Mouse (Mus musculus): ENCODE data around the gene Tmem109. TPM values are rescaled to one million over a fixed set of nuclear protein-coding genes. Genes with fewer than 3 reads are reported as not detected.

The Tmem109 gene
- polyA plus RNA-seq, 1 experiment: 223 TPM

DNA sequence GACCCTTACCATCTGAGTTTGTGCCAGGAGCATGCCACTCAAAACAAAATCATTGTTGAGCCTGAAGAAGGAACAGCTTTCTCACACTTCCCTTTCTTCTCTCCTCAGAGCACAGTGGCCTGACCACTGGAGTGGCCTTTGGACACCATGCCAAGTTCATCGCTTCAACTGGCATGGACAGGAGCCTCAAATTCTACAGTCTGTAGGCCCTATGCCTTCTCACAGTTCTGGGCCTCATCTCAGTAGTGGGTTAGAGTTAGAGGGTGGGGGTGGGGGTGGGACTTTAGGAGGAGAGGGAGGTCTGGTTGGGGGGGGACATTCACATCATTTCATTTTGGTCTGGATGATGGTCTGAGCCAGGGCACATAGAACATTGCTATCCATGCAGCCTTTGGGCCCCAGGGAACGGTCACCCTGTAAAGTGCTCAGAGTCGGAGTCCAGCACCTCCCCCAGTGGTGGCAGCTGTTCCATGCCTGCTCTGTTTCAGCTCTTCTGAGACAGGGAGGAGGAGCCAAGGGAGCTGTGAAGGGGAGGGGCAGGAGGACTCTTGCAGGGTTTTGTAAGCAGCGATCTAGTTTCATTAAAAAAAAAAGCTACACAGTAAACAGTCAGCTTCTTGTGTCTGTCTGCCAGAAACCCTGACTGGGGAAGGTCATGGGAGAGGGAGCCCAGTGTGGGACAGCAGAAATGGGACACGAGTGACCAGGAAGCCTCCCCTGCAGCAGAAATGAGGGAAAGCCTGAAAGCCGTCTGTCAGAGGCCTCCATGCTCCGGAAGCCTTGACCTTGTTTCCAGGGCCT, 23.3 kb upstream of the Tmem109 start:
- Histone ChIP-seq H3K27me3 (ENCODE audit: control insufficient read depth, insufficient read depth, insufficient read length) (no peaks in the 10 kb centered on the region), H3K79me2 (ENCODE audit: control insufficient read depth, insufficient read depth) (no peaks in the 10 kb centered on the region), H3K4me2 (ENCODE audit: low read depth) (peak overlapping the region; percentile 42), H3K4me3 (no peak overlapping the region), H3ac (ENCODE audit: control insufficient read depth, insufficient read length) (no peak overlapping the region), H3K36me3 (ENCODE audit: control insufficient read depth, insufficient read depth) (peaks cover 49% of the 10 kb centered on the region)
- TF ChIP-seq MYOD1 (IDR thresholded peaks at IDR 0.05; ENCODE audit: control insufficient read depth in 1 of 3, insufficient read length in 2 of 3, low read depth in 2 of 3): peak; percentile 45 to 62 (median 58)
- TF ChIP-seq POLR2A (IDR thresholded peaks at IDR 0.05; ENCODE audit: insufficient read length, low read depth): no peak
- TF ChIP-seq MYOG (IDR thresholded peaks at IDR 0.05; ENCODE audit: control insufficient read depth in 1 of 3, insufficient read depth in 1 of 3, insufficient read length in 2 of 3, low read depth in 2 of 3): peak in 2 of 3 experiments; percentile 68 to 71
- TF ChIP-seq E2F4 (IDR thresholded peaks at IDR 0.05; ENCODE audit: insufficient read depth): no peak
- peak; percentile 42 for TF ChIP-seq TCF12 (IDR thresholded peaks at IDR 0.05; ENCODE audit: insufficient read depth, poor library complexity, severe bottlenecking)
- TF ChIP-seq CEBPB (IDR thresholded peaks at IDR 0.05; ENCODE audit: insufficient read depth, poor library complexity, severe bottlenecking): no peak
- TF ChIP-seq SRF (IDR thresholded peaks at IDR 0.05; ENCODE audit: control insufficient read depth, insufficient read length, low read depth): no peak
- TF ChIP-seq TCF3 (IDR thresholded peaks at IDR 0.05; ENCODE audit: insufficient read length, low read depth): no peak
- no peak for TF ChIP-seq MAX (IDR thresholded peaks at IDR 0.05; ENCODE audit: low read depth)
- no peak for TF ChIP-seq REST (IDR thresholded peaks at IDR 0.05; ENCODE audit: insufficient read depth, insufficient read length)
- TF ChIP-seq USF1 (IDR thresholded peaks at IDR 0.05; ENCODE audit: low read depth): no peak
- TF ChIP-seq POLR2AphosphoS2 (IDR thresholded peaks at IDR 0.05; ENCODE audit: insufficient read length, low read depth): no peak

DNA sequence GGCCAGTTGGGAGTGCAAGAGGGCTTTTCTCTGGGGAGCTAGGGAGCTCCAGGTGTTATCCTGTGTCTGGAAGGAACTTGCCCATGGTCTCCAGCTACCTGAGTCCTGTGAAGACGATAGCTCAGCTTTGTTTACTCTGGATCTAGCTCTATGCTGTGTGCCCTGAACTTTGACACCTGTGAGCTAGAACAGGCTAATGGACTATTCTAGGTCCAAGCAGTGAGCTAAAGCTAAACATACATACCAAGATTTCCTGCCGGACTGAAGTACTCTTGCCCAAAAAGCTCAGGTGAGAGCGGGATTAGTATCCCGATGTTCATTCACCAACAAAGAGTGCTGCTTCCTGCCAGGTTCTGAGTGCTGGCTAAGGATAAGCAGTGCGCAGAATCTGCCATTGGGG, 22.7 kb upstream of the Tmem109 start:
- no peak overlapping the region for H3K4me3 ChIP-seq
- H3ac ChIP-seq (ENCODE audit: control insufficient read depth, insufficient read length): no peak overlapping the region
- peaks cover 56% of the 10 kb centered on the region for H3K36me3 ChIP-seq (ENCODE audit: control insufficient read depth, insufficient read depth)
- H3K27me3 ChIP-seq (ENCODE audit: control insufficient read depth, insufficient read depth, insufficient read length): no peaks in the 10 kb centered on the region
- no peaks in the 10 kb centered on the region for H3K79me2 ChIP-seq (ENCODE audit: control insufficient read depth, insufficient read depth)
- no peak overlapping the region for H3K4me2 ChIP-seq (ENCODE audit: low read depth)
- TF ChIP-seq SRF (IDR thresholded peaks at IDR 0.05; ENCODE audit: control insufficient read depth, insufficient read length, low read depth) (no peak), TCF12 (IDR thresholded peaks at IDR 0.05; ENCODE audit: insufficient read depth, poor library complexity, severe bottlenecking) (no peak), POLR2AphosphoS2 (IDR thresholded peaks at IDR 0.05; ENCODE audit: insufficient read length, low read depth) (no peak), MAX (IDR thresholded peaks at IDR 0.05; ENCODE audit: low read depth) (no peak), USF1 (IDR thresholded peaks at IDR 0.05; ENCODE audit: low read depth) (no peak), CEBPB (IDR thresholded peaks at IDR 0.05; ENCODE audit: insufficient read depth, poor library complexity, severe bottlenecking) (no peak), MYOG (IDR thresholded peaks at IDR 0.05; ENCODE audit: control insufficient read depth in 1 of 3, insufficient read depth in 1 of 3, insufficient read length in 2 of 3, low read depth in 2 of 3) (no peak), REST (IDR thresholded peaks at IDR 0.05; ENCODE audit: insufficient read depth, insufficient read length) (no peak), POLR2A (IDR thresholded peaks at IDR 0.05; ENCODE audit: insufficient read length, low read depth) (no peak), TCF3 (IDR thresholded peaks at IDR 0.05; ENCODE audit: insufficient read length, low read depth) (no peak), MYOD1 (IDR thresholded peaks at IDR 0.05; ENCODE audit: control insufficient read depth in 1 of 3, insufficient read length in 2 of 3, low read depth in 2 of 3) (no peak), E2F4 (IDR thresholded peaks at IDR 0.05; ENCODE audit: insufficient read depth) (no peak)

DNA sequence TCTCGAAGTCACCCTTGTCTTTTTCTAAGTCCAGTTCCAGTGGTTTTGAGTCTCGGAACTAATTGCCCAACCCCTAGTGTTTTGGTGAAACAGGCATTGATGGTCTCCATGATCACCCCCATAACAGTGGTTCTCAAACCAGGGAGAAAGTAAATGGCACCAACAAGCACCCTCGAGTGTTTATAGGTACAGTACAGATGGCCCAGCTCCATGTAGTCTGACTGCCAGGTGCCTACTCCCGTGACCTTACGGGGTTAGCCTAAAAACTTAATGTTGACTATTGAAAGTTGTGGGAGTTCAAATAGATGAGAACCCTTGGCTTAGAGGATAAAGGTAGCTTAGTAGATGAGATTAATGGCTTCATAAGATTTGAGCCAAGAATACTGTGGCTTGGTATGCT, 19.2 kb upstream of the Tmem109 start:
- Histone ChIP-seq H3K4me2 (ENCODE audit: low read depth) (no peak overlapping the region), H3K4me3 (no peak overlapping the region), H3K36me3 (ENCODE audit: control insufficient read depth, insufficient read depth) (peaks cover 61% of the 10 kb centered on the region), H3K79me2 (ENCODE audit: control insufficient read depth, insufficient read depth) (peaks cover 27% of the 10 kb centered on the region), H3ac (ENCODE audit: control insufficient read depth, insufficient read length) (no peak overlapping the region), H3K27me3 (ENCODE audit: control insufficient read depth, insufficient read depth, insufficient read length) (no peaks in the 10 kb centered on the region)
- TF ChIP-seq REST (IDR thresholded peaks at IDR 0.05; ENCODE audit: insufficient read depth, insufficient read length): no peak
- TF ChIP-seq POLR2AphosphoS2 (IDR thresholded peaks at IDR 0.05; ENCODE audit: insufficient read length, low read depth): no peak
- no peak for TF ChIP-seq TCF3 (IDR thresholded peaks at IDR 0.05; ENCODE audit: insufficient read length, low read depth)
- TF ChIP-seq USF1 (IDR thresholded peaks at IDR 0.05; ENCODE audit: low read depth): no peak
- TF ChIP-seq E2F4 (IDR thresholded peaks at IDR 0.05; ENCODE audit: insufficient read depth): no peak
- no peak for TF ChIP-seq POLR2A (IDR thresholded peaks at IDR 0.05; ENCODE audit: insufficient read length, low read depth)
- no peak for TF ChIP-seq TCF12 (IDR thresholded peaks at IDR 0.05; ENCODE audit: insufficient read depth, poor library complexity, severe bottlenecking)
- TF ChIP-seq MYOD1 (IDR thresholded peaks at IDR 0.05; ENCODE audit: control insufficient read depth in 1 of 3, insufficient read length in 2 of 3, low read depth in 2 of 3): no peak
- no peak for TF ChIP-seq MAX (IDR thresholded peaks at IDR 0.05; ENCODE audit: low read depth)
- no peak for TF ChIP-seq SRF (IDR thresholded peaks at IDR 0.05; ENCODE audit: control insufficient read depth, insufficient read length, low read depth)
- TF ChIP-seq MYOG (IDR thresholded peaks at IDR 0.05; ENCODE audit: control insufficient read depth in 1 of 3, insufficient read depth in 1 of 3, insufficient read length in 2 of 3, low read depth in 2 of 3): no peak
- no peak for TF ChIP-seq CEBPB (IDR thresholded peaks at IDR 0.05; ENCODE audit: insufficient read depth, poor library complexity, severe bottlenecking)

DNA sequence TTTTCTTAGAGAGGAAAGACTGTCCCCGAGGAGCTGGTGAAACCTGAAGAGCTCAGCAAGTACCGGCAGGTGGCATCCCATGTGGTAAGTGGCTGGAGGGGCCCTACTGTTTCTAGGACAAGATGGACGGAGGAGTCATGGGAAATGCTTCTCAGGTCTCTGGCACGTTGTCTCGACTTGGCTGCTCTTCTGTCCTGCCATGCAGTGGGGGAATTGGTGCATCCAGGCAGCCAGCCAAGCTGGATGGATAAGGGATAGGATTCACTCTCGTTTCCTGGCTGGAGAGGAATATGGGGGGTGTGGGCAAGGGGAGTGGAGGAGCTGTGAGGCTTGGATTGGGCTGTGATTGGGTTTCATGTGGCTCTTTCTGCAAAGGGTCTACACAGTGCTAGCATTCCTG, 18.5 kb upstream of the Tmem109 start:
- TF ChIP-seq CEBPB (IDR thresholded peaks at IDR 0.05; ENCODE audit: insufficient read depth, poor library complexity, severe bottlenecking) (no peak), USF1 (IDR thresholded peaks at IDR 0.05; ENCODE audit: low read depth) (no peak), MYOD1 (IDR thresholded peaks at IDR 0.05; ENCODE audit: control insufficient read depth in 1 of 3, insufficient read length in 2 of 3, low read depth in 2 of 3) (no peak), REST (IDR thresholded peaks at IDR 0.05; ENCODE audit: insufficient read depth, insufficient read length) (no peak), MAX (IDR thresholded peaks at IDR 0.05; ENCODE audit: low read depth) (no peak), POLR2A (IDR thresholded peaks at IDR 0.05; ENCODE audit: insufficient read length, low read depth) (no peak), E2F4 (IDR thresholded peaks at IDR 0.05; ENCODE audit: insufficient read depth) (no peak), SRF (IDR thresholded peaks at IDR 0.05; ENCODE audit: control insufficient read depth, insufficient read length, low read depth) (no peak), MYOG (IDR thresholded peaks at IDR 0.05; ENCODE audit: control insufficient read depth in 1 of 3, insufficient read depth in 1 of 3, insufficient read length in 2 of 3, low read depth in 2 of 3) (no peak), POLR2AphosphoS2 (IDR thresholded peaks at IDR 0.05; ENCODE audit: insufficient read length, low read depth) (no peak), TCF3 (IDR thresholded peaks at IDR 0.05; ENCODE audit: insufficient read length, low read depth) (no peak)
- Histone ChIP-seq H3K4me3 (no peak overlapping the region), H3ac (ENCODE audit: control insufficient read depth, insufficient read length) (no peak overlapping the region), H3K4me2 (ENCODE audit: low read depth) (no peak overlapping the region), H3K27me3 (ENCODE audit: control insufficient read depth, insufficient read depth, insufficient read length) (no peaks in the 10 kb centered on the region), H3K36me3 (ENCODE audit: control insufficient read depth, insufficient read depth) (peaks cover 61% of the 10 kb centered on the region), H3K79me2 (ENCODE audit: control insufficient read depth, insufficient read depth) (peaks cover 34% of the 10 kb centered on the region)

Measured in myocyte (in vitro differentiated cells).